Mouse (Mus musculus): ENCODE results near the gene Gm5039.
"Not testable (repeated sequence)": the region's sequence is repeated elsewhere in the genome, so short reads cannot be mapped to it uniquely, and the experiment has no call there.

DNA sequence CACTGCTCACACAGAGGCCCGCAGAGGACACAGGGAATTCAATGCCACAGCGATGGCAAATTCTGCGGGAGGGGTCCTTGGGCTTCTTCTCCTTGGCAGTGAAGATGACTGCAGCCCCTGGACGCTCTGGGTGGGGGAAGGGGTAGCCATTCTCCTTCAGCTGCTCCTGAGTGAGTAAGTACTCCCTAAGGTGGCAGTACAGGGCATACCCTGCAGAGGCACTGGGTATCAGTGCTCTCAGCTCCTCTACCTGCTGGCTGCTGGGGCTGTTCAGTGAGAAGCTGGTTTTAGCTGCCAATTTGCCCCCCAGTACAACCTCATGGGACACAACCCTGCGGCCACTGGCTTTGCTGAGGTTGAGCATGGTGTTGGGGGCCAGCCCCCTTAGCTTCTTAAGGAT, 38.6 kb downstream of the Gm5039 start:
- TF ChIP-seq ZC3H11A (IDR thresholded peaks at IDR 0.05; ENCODE audit: low read depth, low read length); CTCF (conservative IDR thresholded peaks at IDR 0.05 in 1 of 2, IDR thresholded peaks at IDR 0.05 in 1 of 2; ENCODE audit: low read depth in 2 of 2, low read length in 2 of 2); ETS1 (conservative IDR thresholded peaks at IDR 0.05; ENCODE audit: low read depth, low read length); EP300 (IDR thresholded peaks at IDR 0.05; ENCODE audit: low read length); USF2 (conservative IDR thresholded peaks at IDR 0.05; ENCODE audit: low read depth, low read length); POLR2A (IDR thresholded peaks at IDR 0.05; ENCODE audit: low read depth, low read length); NELFE (IDR thresholded peaks at IDR 0.05; ENCODE audit: low read depth, low read length); USF1 (IDR thresholded peaks at IDR 0.05; ENCODE audit: low read depth, low read length); MAX (IDR thresholded peaks at IDR 0.05; ENCODE audit: low read length); MAZ (IDR thresholded peaks at IDR 0.05; ENCODE audit: low read depth, low read length): not testable (repeated sequence)

Measured in CH12.LX (cell line).